Mouse (Mus musculus): ENCODE data around the gene Rimkla.
"Not testable (repeated sequence)": the region's sequence is repeated elsewhere in the genome, so short reads cannot be mapped to it uniquely, and the experiment has no call there.

The Rimkla gene

GRCm38 (mm10) chr4:119492291-119492932 is at the start of gene Rimkla:
TSS of gene Rimkla (minus strand) at chr4:119492628.
- peak; percentile 54 for DNase-seq (ENCODE audit: low read depth, low spot score)

- no peak for DNase-seq (ENCODE audit: low read depth, low spot score)
These were observed 48.1 kb upstream of the Rimkla start for GRCm38 (mm10) chr4:119540533-119540890.

- DNase-seq (ENCODE audit: low read depth, low spot score), result no peak
These were observed 47.6 kb upstream of the Rimkla start for GRCm38 (mm10) chr4:119539836-119540532.

- peak; percentile 90 for DNase-seq (ENCODE audit: low read depth, low spot score)
These were observed 46.8 kb upstream of the Rimkla start, which contains the start of gene Frg2f1 for GRCm38 (mm10) chr4:119539031-119539824. TSS of gene Frg2f1 (minus strand) at chr4:119539529.

GRCm38 (mm10) chr4:119537436-119537835 is 45.0 kb upstream of the Rimkla start:
- no peak for DNase-seq (ENCODE audit: low read depth, low spot score)

GRCm38 (mm10) chr4:119536615-119537014 is 44.2 kb upstream of the Rimkla start, which contains the start of gene Foxj3:
TSS of gene Foxj3 (plus strand) at chr4:119537004.
- not testable (repeated sequence) for DNase-seq (ENCODE audit: low read depth, low spot score)

- no peak for DNase-seq (ENCODE audit: low read depth, low spot score)
These were observed 42.7 kb upstream of the Rimkla start for GRCm38 (mm10) chr4:119535103-119535502.

- DNase-seq (ENCODE audit: low read depth, low spot score), result no peak
These were observed 39.4 kb upstream of the Rimkla start for GRCm38 (mm10) chr4:119531813-119532212.

GRCm38 (mm10) chr4:119526329-119526845 is 34.0 kb upstream of the Rimkla start:
- no peak for DNase-seq (ENCODE audit: low read depth, low spot score)

GRCm38 (mm10) chr4:119524466-119524865 is 32.0 kb upstream of the Rimkla start:
- DNase-seq (ENCODE audit: low read depth, low spot score), result no peak

- peak; percentile 67 for DNase-seq (ENCODE audit: low read depth, low spot score)
These were observed 31.6 kb upstream of the Rimkla start for GRCm38 (mm10) chr4:119524010-119524409.

- no peak for DNase-seq (ENCODE audit: low read depth, low spot score)
These were observed 31.1 kb upstream of the Rimkla start for GRCm38 (mm10) chr4:119523575-119523974.

GRCm38 (mm10) chr4:119512731-119513141 is 20.3 kb upstream of the Rimkla start:
- DNase-seq (ENCODE audit: low read depth, low spot score), result no peak

GRCm38 (mm10) chr4:119511591-119511990 is 19.2 kb upstream of the Rimkla start:
- DNase-seq (ENCODE audit: low read depth, low spot score), result no peak

GRCm38 (mm10) chr4:119498319-119498848 is 6.0 kb upstream of the Rimkla start:
- DNase-seq (ENCODE audit: low read depth, low spot score), result no peak

- no peak for DNase-seq (ENCODE audit: low read depth, low spot score)
These were observed 502 bp upstream of the Rimkla start for GRCm38 (mm10) chr4:119492933-119493327.

- no peak for DNase-seq (ENCODE audit: low read depth, low spot score)
These were observed 1.6 kb downstream of the Rimkla start for GRCm38 (mm10) chr4:119490806-119491205.

GRCm38 (mm10) chr4:119489666-119490065 is 2.8 kb downstream of the Rimkla start:
- no peak for DNase-seq (ENCODE audit: low read depth, low spot score)

GRCm38 (mm10) chr4:119484882-119485281 is 7.5 kb downstream of the Rimkla start:
- no peak for DNase-seq (ENCODE audit: low read depth, low spot score)

GRCm38 (mm10) chr4:119483051-119483450 is 9.4 kb downstream of the Rimkla start:
- no peak for DNase-seq (ENCODE audit: low read depth, low spot score)

- DNase-seq (ENCODE audit: low read depth, low spot score), result no peak
These were observed 19.3 kb downstream of the Rimkla start for GRCm38 (mm10) chr4:119473150-119473549.

GRCm38 (mm10) chr4:119472545-119472944 is 19.9 kb downstream of the Rimkla start:
- DNase-seq (ENCODE audit: low read depth, low spot score), result no peak
